Mouse (Mus musculus): ENCODE data around the gene Zc2hc1b.

GRCm38 (mm10) chr10:13180211-13180610 is 2.4 kb upstream of the Zc2hc1b start:
- no peak for TF ChIP-seq CTCF (IDR thresholded peaks at IDR 0.05; ENCODE audit: control insufficient read depth, insufficient read depth, low read length)
- TF ChIP-seq POLR2A (IDR thresholded peaks at IDR 0.05; ENCODE audit: borderline replicate concordance, control insufficient read depth, low read depth, low read length), result no peak
